Mouse (Mus musculus): ENCODE results near the gene Ankrd31.
"Not testable (repeated sequence)": the region's sequence is repeated elsewhere in the genome, so short reads cannot be mapped to it uniquely, and the experiment has no call there.

- not testable (repeated sequence) for TF ChIP-seq POLR2A (IDR thresholded peaks at IDR 0.05; ENCODE audit: borderline replicate concordance, extremely low read depth, low read depth, low read length); CTCF (IDR thresholded peaks at IDR 0.05; ENCODE audit: insufficient read depth, low read length)
Measured at GRCm38 (mm10) chr13:96941481-96941880, 193.4 kb downstream of the Ankrd31 start.

Measured in lung, adult 2 months (tissue).